Mouse (Mus musculus): ENCODE results near the gene 2510009E07Rik. TPM values are rescaled to one million over a fixed set of nuclear protein-coding genes. Genes with fewer than 3 reads are reported as not detected.

The 2510009E07Rik gene
- polyA plus RNA-seq (2012): 0.20 and 0.57 TPM in 2 replicates

GRCm38 (mm10) chr16:21694463-21695241 is at the start of gene 2510009E07Rik:
Gene 2510009E07Rik, minus strand, starts transcription at chr16:21694665.

Other genes starting within 250 kb of the 2510009E07Rik start
- 0.27 and 0.40 TPM in 2 replicates for gene Ehhadh, start 93.1 kb upstream of the 2510009E07Rik start, polyA plus RNA-seq (2012)
- gene Map3k13, start 99.7 kb upstream of the 2510009E07Rik start, polyA plus RNA-seq (2012): 0.05 TPM in 1 of 2 replicates, not detected in the other